Mouse (Mus musculus): Measurements from ENCODE around the gene Vac14.

DNA sequence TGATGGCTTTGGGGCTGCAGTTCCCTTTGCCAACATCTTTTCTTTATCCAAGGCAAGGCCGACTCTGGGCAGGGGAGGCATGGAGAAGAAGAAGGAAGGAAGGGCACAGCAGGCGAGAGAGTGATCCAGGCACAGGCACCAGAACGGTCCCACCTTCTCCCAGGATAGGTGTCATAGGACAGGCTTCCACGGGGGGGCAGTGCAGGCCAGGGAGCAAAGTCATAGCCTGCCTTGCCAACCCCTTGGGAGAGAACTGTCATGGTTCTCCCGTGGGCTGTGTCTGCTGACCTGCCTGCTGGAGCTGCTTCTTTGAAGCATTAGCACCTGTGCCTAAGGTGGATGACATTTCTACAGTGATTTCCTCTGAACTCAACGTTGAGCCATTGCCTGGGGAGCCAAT, 27.7 kb downstream of the Vac14 start:
- TF ChIP-seq POLR2A (IDR thresholded peaks at IDR 0.05; ENCODE audit: low read depth, low read length) (no peak), CTCF (IDR thresholded peaks at IDR 0.05; ENCODE audit: extremely low read depth, insufficient read length, insufficient replicate concordance, low read depth, low read length) (peak; percentile 76)

Measured in small intestine, adult 2 months (tissue).